Comparison of ENCODE assay signal across 9 mouse cellular contexts in genomic region chr9:97297538-97297937, GRCm38 (mm10).
DNase-seq lines count a peak whose midpoint lies in the region; ATAC-seq and TF ChIP-seq lines count a peak whose summit lies in the region.
"Had no signal": no experiment of that assay in that cellular context is flagged by ENCODE, and none has a peak within 500 bp of the region (broad histone marks: within the 10 kb centered on the region; RNA-seq: fewer than 3 reads in every experiment).

No protein-coding gene starts in this region.

- H3K27ac ChIP-seq in ES-E14 (ENCODE audit: insufficient read depth, low read depth, low read length, poor library complexity, severe bottlenecking) = no peak overlapping the region
- no peak overlapping the region for H3K27ac ChIP-seq in embryonic facial prominence, embryonic 14.5 days (replicated peaks; ENCODE audit: low read depth, low read length)
- no peak overlapping the region for H3K27ac ChIP-seq in thymus, adult 2 months (ENCODE audit: control insufficient read depth, insufficient read depth, low read length)
- H3K27ac ChIP-seq: stomach, embryonic 15.5 days had no signal

- no peak; the same call in 1 of the 2 replicates for ATAC-seq in embryonic facial prominence, embryonic 14.5 days (ENCODE audit: low read depth)

- TF ChIP-seq POLR2A in thymus, adult 2 months (IDR thresholded peaks at IDR 0.05; ENCODE audit: control insufficient read depth, extremely low read depth, insufficient read depth, low read length, poor library complexity) = no peak

- H3K9ac ChIP-seq in ES-E14 (ENCODE audit: insufficient read depth, low read depth, low read length, poor library complexity, severe bottlenecking) = no peak overlapping the region
- H3K9ac ChIP-seq in embryonic facial prominence, embryonic 14.5 days (ENCODE audit: low read depth, low read length) = no peak overlapping the region
- H3K9ac ChIP-seq: stomach, embryonic 15.5 days had no signal

- no peak overlapping the region for H3K4me3 ChIP-seq in ES-E14 (ENCODE audit: insufficient read depth in 1 of 2, low read depth in 1 of 2, low read length in 2 of 2, poor library complexity in 1 of 2, severe bottlenecking in 1 of 2)
- no peak overlapping the region for H3K4me3 ChIP-seq in embryonic facial prominence, embryonic 14.5 days (ENCODE audit: low read depth, low read length)
- no peak overlapping the region for H3K4me3 ChIP-seq in thymus, adult 2 months (ENCODE audit: control insufficient read depth, insufficient read depth, low read length)
- H3K4me3 ChIP-seq: stomach, embryonic 15.5 days had no signal

- WGBS in embryonic facial prominence, embryonic 14.5 days = 17% methylated on average over 4 of the region's 4 CpGs
- 20% methylated on average over 4 of the region's 4 CpGs for WGBS in thymus, adult 2 months

- TF ChIP-seq CTCF in thymus, adult 2 months (IDR thresholded peaks at IDR 0.05; ENCODE audit: borderline replicate concordance, control insufficient read depth, extremely low read depth, insufficient read depth, low read length, poor library complexity) = no peak

- no peaks in the 10 kb centered on the region for H3K36me3 ChIP-seq in ES-E14 (ENCODE audit: control insufficient read depth, insufficient read depth, low read length, poor library complexity, severe bottlenecking)
- no peaks in the 10 kb centered on the region for H3K36me3 ChIP-seq in embryonic facial prominence, embryonic 14.5 days (ENCODE audit: control insufficient read depth, insufficient read depth, low read length)
- H3K36me3 ChIP-seq in thymus, adult 2 months (ENCODE audit: control insufficient read depth, insufficient read depth, low read length) = no peaks in the 10 kb centered on the region
- H3K36me3 ChIP-seq: stomach, embryonic 15.5 days had no signal

- in situ Hi-C loops in ES-E14 (cut with MboI; ENCODE audit: low sequenced_read_pairs in 2 of 2, unreplicated experiment in 2 of 2) = no loop called here

- H3K4me2 ChIP-seq in embryonic facial prominence, embryonic 14.5 days (ENCODE audit: low read depth, low read length) = no peak overlapping the region
- H3K4me2 ChIP-seq: stomach, embryonic 15.5 days had no signal

- H3K9me3 ChIP-seq in ES-E14 (ENCODE audit: control insufficient read depth, insufficient read depth, low read depth, low read length) = no peaks in the 10 kb centered on the region
- H3K9me3 ChIP-seq in embryonic facial prominence, embryonic 14.5 days (ENCODE audit: control insufficient read depth, low read length) = no peaks in the 10 kb centered on the region
- H3K9me3 ChIP-seq: stomach, embryonic 15.5 days had no signal

- peak; percentile 24 for DNase-seq in heart, adult 11 months
- no peak for DNase-seq in heart, adult 9 months (ENCODE audit: low spot score in 2 of 2)
- DNase-seq in ES-E14 (ENCODE audit: low read depth, low spot score) = peak; percentile 64
- peak; percentile 88 for DNase-seq in embryonic facial prominence, embryonic 14.5 days (ENCODE audit: low spot score)
- DNase-seq in layer of hippocampus, adult 9-11 months = peak; percentile 54
- DNase-seq in naive thymus-derived CD4-positive, alpha-beta T cell, adult 2 months (ENCODE audit: low read depth) = peak; percentile 24
- DNase-seq in thymus, adult 2 months = no peak
- no peak for DNase-seq in spleen, postnatal 36 days (ENCODE audit: low spot score in 2 of 2)

- no peaks in the 10 kb centered on the region for H3K4me1 ChIP-seq in ES-E14 (ENCODE audit: control insufficient read depth in 2 of 2, insufficient read depth in 2 of 2, low read length in 2 of 2, poor library complexity in 1 of 2)
- H3K4me1 ChIP-seq in embryonic facial prominence, embryonic 14.5 days (ENCODE audit: control insufficient read depth, insufficient read depth, low read length) = no peaks in the 10 kb centered on the region
- H3K4me1 ChIP-seq in thymus, adult 2 months (replicated peaks; ENCODE audit: control insufficient read depth, insufficient read depth, low read length) = no peaks in the 10 kb centered on the region
- H3K4me1 ChIP-seq: stomach, embryonic 15.5 days had no signal

- no peaks in the 10 kb centered on the region for H3K27me3 ChIP-seq in embryonic facial prominence, embryonic 14.5 days (replicated peaks; ENCODE audit: control insufficient read depth, insufficient read depth, low read length)
- H3K27me3 ChIP-seq in thymus, adult 2 months (ENCODE audit: control insufficient read depth, insufficient read depth, low read length) = no peaks in the 10 kb centered on the region

TF ChIP-seq in ES-E14, 5 proteins besides CTCF, POLR2A, EP300 and RAD21:
- TF ChIP-seq ZNF384 (IDR thresholded peaks at IDR 0.05; ENCODE audit: low read depth, low read length) (no peak), MAFK (IDR thresholded peaks at IDR 0.05; ENCODE audit: insufficient read depth, low read depth, low read length) (no peak), CHD2 (IDR thresholded peaks at IDR 0.05; ENCODE audit: low read depth, low read length) (no peak), ZC3H11A (IDR thresholded peaks at IDR 0.05; ENCODE audit: borderline replicate concordance, low read depth, low read length) (peak; percentile 67; the same call in 1 of the 2 replicates), HCFC1 (IDR thresholded peaks at IDR 0.05; ENCODE audit: borderline replicate concordance, insufficient read depth, low read length) (no peak)

Comparison
In these comparisons a context has a peak if more than half of its experiments do, and no peak if none do; other contexts are left out.
1. DNase-seq: peak in heart, adult 11 months (single experiment), ES-E14 (single experiment), embryonic facial prominence, embryonic 14.5 days (single experiment), layer of hippocampus, adult 9-11 months (single experiment) and naive thymus-derived CD4-positive, alpha-beta T cell, adult 2 months (single experiment); none in heart, adult 9 months (0 of 2), thymus, adult 2 months (single experiment) and spleen, postnatal 36 days (0 of 2).